Mouse (Mus musculus) monocyte, adult 59 days (primary cell): ENCODE results near the gene Olfr768. TPM values are rescaled to one million over a fixed set of nuclear protein-coding genes. Genes with fewer than 3 reads are reported as not detected.

Source experiments
- total RNA-seq, 2 experiments: library from RNA; stranded (reverse); gene quantifications; one replicate each; pipeline ENCODE4 v1.2.4; 2023

The Olfr768 gene
- not detected for total RNA-seq

DNA sequence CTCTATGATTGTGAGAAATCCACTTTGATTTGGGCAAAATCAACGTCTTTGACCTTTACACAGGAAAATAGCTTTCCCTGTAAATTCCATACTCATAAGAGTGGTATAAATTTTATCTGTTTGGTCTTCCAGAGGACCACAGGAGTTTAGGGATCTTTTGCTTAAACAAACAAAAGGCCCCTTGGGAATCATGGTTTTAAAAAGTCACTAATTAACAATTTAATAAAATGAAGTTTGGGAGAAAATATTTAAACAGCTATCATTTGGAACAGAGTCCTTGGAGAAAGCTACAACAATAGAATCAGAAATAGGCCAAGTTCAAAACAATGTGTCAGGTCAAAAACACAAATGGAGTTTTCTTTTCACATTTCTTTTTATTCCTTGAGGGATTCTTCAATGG is at the start of gene Olfr768:
Olfr768 (minus strand) TSS at position 101 of the 400 bp plus-strand sequence.

DNA sequence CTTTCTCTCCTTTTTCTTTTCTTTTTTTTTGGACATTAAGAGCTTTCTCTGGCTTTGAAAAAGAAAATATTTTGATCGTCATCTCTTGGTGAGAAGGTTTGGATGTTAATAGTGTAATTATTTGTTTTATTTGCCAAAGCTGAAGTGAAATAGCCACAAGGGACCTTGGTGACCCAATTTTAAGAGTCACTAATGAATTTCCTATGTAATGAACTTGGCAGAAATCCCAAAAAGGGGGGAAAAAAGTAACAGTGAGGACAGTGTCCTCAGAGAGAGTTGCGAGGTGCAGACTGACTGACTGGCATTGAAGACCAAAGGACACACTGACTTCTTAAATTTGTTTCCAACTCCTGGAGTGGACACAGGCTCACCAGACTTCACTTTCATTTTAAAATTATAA is 39.7 kb upstream of the Olfr768 start, which contains the start of gene Olfr770:
Olfr770 (minus strand) TSS at position 101 of the 400 bp plus-strand sequence.

DNA sequence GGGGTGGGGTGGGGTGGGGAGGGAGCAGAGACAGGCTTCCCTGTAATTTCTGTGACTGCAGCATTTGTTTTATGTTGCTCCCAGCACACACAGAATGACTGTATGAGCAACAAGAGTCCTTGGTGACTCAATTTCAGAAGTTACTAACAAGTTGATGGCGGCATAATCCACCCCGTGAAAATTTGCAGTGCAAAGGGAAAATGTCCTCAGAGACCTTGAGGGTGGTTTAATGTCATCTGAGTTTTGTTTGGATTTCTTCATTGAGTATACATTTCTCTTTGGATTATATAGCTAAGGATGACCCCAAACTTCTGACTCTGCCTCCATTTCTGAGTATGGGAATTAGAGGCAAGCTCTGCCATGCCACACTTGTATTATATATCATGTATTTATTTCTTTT is 18.6 kb upstream of the Olfr768 start, which contains the start of gene Olfr769:
Olfr769 (minus strand) TSS at position 101 of the 400 bp plus-strand sequence.

DNA sequence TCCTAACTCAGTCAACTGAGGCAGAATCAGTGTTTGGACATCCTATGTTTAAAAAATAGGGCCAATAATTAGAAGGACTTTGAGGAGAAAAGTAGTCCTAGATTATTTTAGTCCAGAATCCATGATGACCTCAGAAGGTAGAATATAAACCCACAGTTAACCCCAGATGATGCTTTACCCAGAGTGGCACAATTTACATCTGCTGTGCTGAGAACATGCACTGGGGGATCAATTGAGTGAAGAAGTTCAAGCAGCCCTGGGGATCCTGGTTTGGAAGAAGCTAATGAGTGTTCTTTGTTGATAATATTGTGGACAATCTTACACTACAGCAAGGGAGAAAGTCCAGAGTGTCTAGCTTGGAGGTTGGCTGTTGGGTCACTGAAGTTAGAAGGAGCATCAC is 16.4 kb downstream of the Olfr768 start, which contains the start of gene Olfr767:
Olfr767 (minus strand) TSS at position 101 of the 400 bp plus-strand sequence.

DNA sequence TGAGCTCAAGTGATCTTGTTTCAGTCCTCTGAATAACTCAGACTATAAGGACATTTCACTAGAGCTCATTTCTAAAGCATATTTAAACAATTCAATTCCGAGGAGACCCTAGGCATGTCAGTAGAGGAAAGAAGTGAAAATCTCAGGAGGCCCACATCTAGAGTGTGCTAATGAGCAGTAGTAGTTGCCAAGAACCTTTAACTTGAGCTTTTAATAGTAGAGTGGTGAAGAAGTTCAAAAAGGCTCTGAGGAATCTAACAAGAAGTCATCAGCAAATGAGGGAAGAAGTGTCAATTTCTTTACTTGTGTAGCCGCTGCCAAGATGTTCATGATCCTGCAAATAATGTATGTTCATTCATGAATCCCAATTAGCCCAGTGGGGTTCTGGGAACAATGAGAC is 30.3 kb downstream of the Olfr768 start, which contains the start of gene Olfr766-ps1:
Olfr766-ps1 (minus strand) TSS at position 101 of the 400 bp plus-strand sequence.

DNA sequence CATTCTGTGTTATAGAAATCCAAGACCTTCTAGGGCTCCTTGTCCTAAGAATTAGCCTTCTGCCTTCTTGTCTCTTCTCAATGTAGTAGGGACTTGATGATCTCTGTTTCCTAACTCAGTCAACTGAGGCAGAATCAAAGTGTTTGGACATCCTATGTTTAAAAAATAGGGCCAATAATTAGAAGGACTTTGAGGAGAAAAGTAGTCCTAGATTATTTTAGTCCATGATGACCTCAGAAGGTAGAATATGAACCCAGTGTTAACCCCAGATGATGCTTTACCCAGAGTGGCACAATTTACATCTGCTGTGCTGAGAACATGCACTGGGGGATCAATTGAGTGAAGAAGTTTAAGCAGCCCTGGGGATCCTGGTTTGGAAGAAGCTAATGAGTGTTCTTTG is 49.3 kb downstream of the Olfr768 start, which contains the start of gene Olfr765:
Olfr765 (minus strand) TSS at position 101 of the 400 bp plus-strand sequence.

Other genes with a start within 250 kb of the Olfr768 start
- gene Gdf11, start 207.7 kb downstream of the Olfr768 start, total RNA-seq: under 1 TPM; 0.43 to 0.50 TPM
- 1 to 10 TPM; 3.9 to 5.2 TPM for gene Cd63, start 198.4 kb downstream of the Olfr768 start, total RNA-seq
- 1 to 10 TPM; 4.9 to 5.2 TPM for gene Rdh5, start 176.5 kb downstream of the Olfr768 start, total RNA-seq
- gene Bloc1s1, start 175.3 kb downstream of the Olfr768 start, total RNA-seq: 100 to 1,000 TPM in 1 of 2 experiments, 10 to 100 TPM in 1; 85.1 to 109 TPM
- not detected for gene Itga7, start 165.6 kb downstream of the Olfr768 start, total RNA-seq
- gene Mettl7b, start 138.4 kb downstream of the Olfr768 start, total RNA-seq: not detected
- gene Olfr9, start 109.9 kb downstream of the Olfr768 start, total RNA-seq: not detected
- gene Olfr763, start 88.6 kb downstream of the Olfr768 start, total RNA-seq: not detected
- not detected for gene Olfr764-ps1, start 59.5 kb downstream of the Olfr768 start, total RNA-seq
- gene Olfr765, start 49.4 kb downstream of the Olfr768 start, total RNA-seq: not detected
- gene Olfr766-ps1, start 30.4 kb downstream of the Olfr768 start, total RNA-seq: not detected
- gene Olfr767, start 16.5 kb downstream of the Olfr768 start, total RNA-seq: not detected
- not detected for gene Olfr769, start 18.5 kb upstream of the Olfr768 start, total RNA-seq
- gene Olfr770, start 39.6 kb upstream of the Olfr768 start, total RNA-seq: not detected
- not detected for gene Olfr771, start 65.4 kb upstream of the Olfr768 start, total RNA-seq
- gene Olfr772, start 78.5 kb upstream of the Olfr768 start, total RNA-seq: not detected
- not detected for gene Olfr773, start 88.0 kb upstream of the Olfr768 start, total RNA-seq
- gene Olfr774, start 136.8 kb upstream of the Olfr768 start, total RNA-seq: not detected
- gene Olfr775, start 149.0 kb upstream of the Olfr768 start, total RNA-seq: not detected
- not detected for gene Olfr776, start 159.8 kb upstream of the Olfr768 start, total RNA-seq
- gene Olfr777, start 172.1 kb upstream of the Olfr768 start, total RNA-seq: not detected
- gene Olfr780, start 218.7 kb upstream of the Olfr768 start, total RNA-seq: not detected
- not detected for gene Olfr781, start 229.5 kb upstream of the Olfr768 start, total RNA-seq
- gene Olfr782, start 249.5 kb upstream of the Olfr768 start, total RNA-seq: not detected